Mouse (Mus musculus) forebrain, embryonic 13.5 days (tissue): ENCODE measurements around the gene Glrb. TPM values are rescaled to one million over a fixed set of nuclear protein-coding genes. Genes with fewer than 3 reads are reported as not detected.

Experiments used
- ATAC-seq: fragments of 200-750 bp; cut with Nextera tagmentation; 2 replicates; pipeline ENCODE4 v1.8.0; 2017
- H3K27ac ChIP-seq: fragments of 300-500 bp; sonication (generic); 2 replicates; pipeline ENCODE4 v1.5.1; 2015; ENCODE audit warnings: inconsistent platforms, mild to moderate bottlenecking, moderate library complexity
- H3K27me3 ChIP-seq: fragments of 300-500 bp; sonication (generic); 2 replicates; pipeline ENCODE4 v1.6.1; 2015; ENCODE audit warnings: mild to moderate bottlenecking, inconsistent platforms
- H3K36me3 ChIP-seq: fragments of 300-500 bp; sonication (generic); 2 replicates; pipeline ENCODE4 v1.6.1; 2015; ENCODE audit warnings: mild to moderate bottlenecking, inconsistent platforms; ENCODE audit not compliant: poor library complexity, severe bottlenecking
- H3K4me1 ChIP-seq: fragments of 300-500 bp; sonication (generic); 2 replicates; pipeline ENCODE4 v1.6.1; 2015; ENCODE audit warnings: inconsistent platforms
- H3K4me2 ChIP-seq: fragments of 300-500 bp; sonication (generic); 2 replicates; pipeline ENCODE4 v1.6.1; 2015; ENCODE audit warnings: inconsistent platforms, mild to moderate bottlenecking, moderate library complexity
- H3K4me3 ChIP-seq: fragments of 300-500 bp; sonication (generic); 2 replicates; pipeline ENCODE4 v1.5.1; 2015; ENCODE audit warnings: mild to moderate bottlenecking, inconsistent platforms
- H3K9ac ChIP-seq: fragments of 300-500 bp; sonication (generic); 2 replicates; pipeline ENCODE4 v1.6.1; 2015; ENCODE audit warnings: mild to moderate bottlenecking, inconsistent platforms
- H3K9me3 ChIP-seq: fragments of 300-500 bp; sonication (generic); replicated peaks from 2 replicates; pipeline ENCODE4 v1.6.1; 2016; ENCODE audit warnings: inconsistent platforms
- WGBS: fragments of 180-500 bp; shearing (Covaris S2); methylation state at CpG from one replicate; pipeline ENCODE4 v1.1.7; 2015; 5-methylcytosine and 5-hydroxymethylcytosine counted together
- polyA plus RNA-seq: library from polyadenylated mRNA; unstranded; fragments of >200 nt; fragmentation: Nextera tagmentation; extraction: Ambion mirVana; gene quantifications from 2 replicates; pipeline ENCODE4 v1.2.1, GENCODE M21; 2015

Gene Glrb
- polyA plus RNA-seq = 18.3 and 18.9 TPM in 2 replicates

DNA sequence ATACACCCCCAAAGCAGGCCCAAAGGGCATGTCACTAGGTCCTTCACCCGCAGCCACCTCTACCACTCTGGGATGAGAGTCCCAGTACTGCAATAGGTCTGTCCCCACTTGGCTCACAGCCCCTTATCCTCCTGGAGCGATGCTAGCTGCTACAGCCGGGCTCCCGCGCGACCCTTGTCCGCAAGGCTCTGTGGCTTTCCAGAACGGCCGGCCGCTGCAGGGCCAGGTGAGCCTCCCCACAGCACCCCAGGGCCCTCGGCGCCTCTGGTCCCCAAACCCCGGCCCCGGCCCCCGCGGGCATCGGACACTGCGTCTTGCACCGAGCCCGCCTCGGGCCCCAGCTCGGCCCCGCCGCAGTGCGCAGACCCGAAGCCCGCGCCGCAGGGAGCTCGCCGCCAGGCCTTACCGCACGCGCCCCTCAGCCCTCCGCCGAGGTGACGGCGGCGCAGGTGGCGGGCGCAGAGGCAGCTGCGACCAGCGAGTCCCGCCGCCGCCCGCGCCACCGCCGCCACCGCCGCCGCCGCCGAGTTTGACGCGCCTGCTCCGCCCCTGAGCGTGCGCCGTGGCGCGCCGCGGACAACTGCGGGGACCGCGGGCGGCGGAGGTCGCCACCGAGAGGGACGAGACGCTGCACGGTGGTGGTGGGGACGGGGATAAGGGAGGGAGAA is at the start of gene Glrb:
Gene Glrb (minus strand): TSS at position 550 of the 668 bp plus-strand sequence.
- H3K4me2 ChIP-seq = peak within 1 kb of the TSS; percentile 79
- H3K27ac ChIP-seq = peak within 1 kb of the TSS; percentile 57
- no peaks in the 10 kb centered on the region for H3K27me3 ChIP-seq
- peak within 1 kb of the TSS; percentile 91 for H3K9ac ChIP-seq
- H3K4me1 ChIP-seq = peaks cover 10% of the 10 kb centered on the region; the same call in 1 of the 2 replicates
- H3K4me3 ChIP-seq = peak within 1 kb of the TSS; percentile 77
- ATAC-seq = peak; percentile 96
- H3K9me3 ChIP-seq = no peaks in the 10 kb centered on the region
- H3K36me3 ChIP-seq = no peaks in the 10 kb centered on the region
- under 1% methylated on average over 68 of the region's 76 CpGs for WGBS

- Histone ChIP-seq H3K27me3 (no peaks in the 10 kb centered on the region), H3K36me3 (no peaks in the 10 kb centered on the region), H3K4me3 (no peak overlapping the region), H3K27ac (no peak overlapping the region), H3K9me3 (no peaks in the 10 kb centered on the region), H3K4me2 (no peak overlapping the region), H3K9ac (no peak overlapping the region), H3K4me1 (no peaks in the 10 kb centered on the region)
- ATAC-seq = no peak
Measured at GRCm38 (mm10) chr3:80959965-80960364, 46.5 kb upstream of the Glrb start.

- Histone ChIP-seq H3K36me3 (no peaks in the 10 kb centered on the region), H3K4me3 (no peak overlapping the region)
Measured at GRCm38 (mm10) chr3:80958591-80958990, 45.1 kb upstream of the Glrb start.

GRCm38 (mm10) chr3:80913779-80914284 is 372 bp upstream of the Glrb start:
- Histone ChIP-seq H3K4me3 (peak overlapping the region; percentile 77), H3K27me3 (no peaks in the 10 kb centered on the region), H3K9ac (peak overlapping the region; percentile 91), H3K9me3 (no peaks in the 10 kb centered on the region), H3K4me2 (peak overlapping the region; percentile 79), H3K4me1 (peaks cover 10% of the 10 kb centered on the region; the same call in 1 of the 2 replicates), H3K27ac (no peak overlapping the region), H3K36me3 (no peaks in the 10 kb centered on the region)
- peak; percentile 33 for ATAC-seq
- WGBS = 22% methylated on average over 6 of the region's 6 CpGs

More at GRCm38 (mm10) chr3:80958591-80958990, 45.1 kb upstream of the Glrb start:
- WGBS = 52% methylated on average over 1 of the region's 1 CpGs
- no peak overlapping the region for H3K4me2 ChIP-seq
- H3K4me1 ChIP-seq = no peaks in the 10 kb centered on the region
- H3K27me3 ChIP-seq = no peaks in the 10 kb centered on the region
- H3K9me3 ChIP-seq = no peaks in the 10 kb centered on the region
- ATAC-seq = peak; percentile 89
- H3K9ac ChIP-seq = no peak overlapping the region
- H3K27ac ChIP-seq = no peak overlapping the region

DNA sequence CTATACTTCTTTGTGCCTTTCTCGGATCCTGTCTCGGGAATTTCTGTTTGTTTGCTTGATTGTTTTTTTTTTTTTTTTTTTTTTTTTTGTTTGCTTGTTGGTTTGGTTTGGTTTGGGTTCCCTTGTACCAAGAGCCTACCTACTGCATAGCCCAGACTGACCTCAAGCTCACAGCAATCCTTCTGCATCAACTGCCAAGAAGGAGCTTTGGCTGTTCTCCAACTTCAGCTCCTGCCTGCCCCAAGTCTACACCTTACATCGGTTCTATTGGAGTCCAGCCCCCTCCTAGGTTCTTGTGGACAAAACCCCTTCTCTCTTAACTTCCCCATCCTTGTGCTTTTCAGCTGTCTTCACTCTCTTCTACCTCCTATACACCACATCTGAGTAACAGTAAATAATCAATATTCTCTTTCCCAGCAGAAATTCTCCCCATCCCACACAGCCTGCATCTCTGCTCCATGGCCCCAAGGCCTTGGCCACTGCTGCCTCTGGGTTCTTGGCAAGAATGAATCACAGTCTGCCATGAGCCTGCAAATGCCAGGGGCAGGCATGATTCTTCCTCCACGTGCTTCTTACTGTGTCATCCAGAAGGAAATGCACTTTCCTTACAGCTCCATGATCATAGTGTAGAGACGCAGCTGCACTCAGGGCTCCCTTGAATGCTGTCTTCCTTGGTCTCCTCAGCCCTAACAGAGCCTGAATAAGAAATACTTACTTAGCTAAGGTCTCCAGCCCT is 18.5 kb downstream of the Glrb start:
- Histone ChIP-seq H3K4me1 (no peaks in the 10 kb centered on the region), H3K4me2 (no peak overlapping the region), H3K4me3 (no peak overlapping the region), H3K36me3 (no peaks in the 10 kb centered on the region), H3K27me3 (no peaks in the 10 kb centered on the region), H3K27ac (no peak overlapping the region), H3K9ac (no peak overlapping the region), H3K9me3 (no peaks in the 10 kb centered on the region)
- ATAC-seq = no peak
- WGBS = 82% methylated on average over 5 of the region's 5 CpGs

DNA sequence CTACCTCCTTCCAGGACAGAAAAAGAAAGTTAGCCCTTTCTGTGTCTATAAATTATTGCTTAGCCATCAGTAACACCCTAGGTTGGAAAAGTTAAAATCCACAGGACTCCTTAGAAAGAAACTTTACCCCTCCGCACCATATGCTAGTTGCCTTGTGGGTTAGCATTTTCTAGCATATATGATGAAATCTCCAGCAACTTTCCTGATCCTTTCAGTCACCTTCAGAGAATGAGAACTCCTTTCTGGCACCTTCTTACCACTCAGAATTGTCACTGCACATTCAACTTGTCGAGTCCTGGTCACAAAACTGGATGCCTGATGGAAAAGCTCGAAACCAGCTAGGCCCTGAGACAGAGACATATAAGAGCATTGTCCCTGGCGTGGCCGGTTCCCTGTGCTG is 19.1 kb downstream of the Glrb start:
- no peak overlapping the region for H3K9ac ChIP-seq
- H3K27me3 ChIP-seq = no peaks in the 10 kb centered on the region
- no peaks in the 10 kb centered on the region for H3K36me3 ChIP-seq
- H3K4me2 ChIP-seq = no peak overlapping the region
- no peaks in the 10 kb centered on the region for H3K4me1 ChIP-seq
- ATAC-seq = no peak
- 97% methylated on average over 5 of the region's 5 CpGs for WGBS
- no peak overlapping the region for H3K27ac ChIP-seq
- H3K9me3 ChIP-seq = no peaks in the 10 kb centered on the region
- no peak overlapping the region for H3K4me3 ChIP-seq

- 74% methylated on average over 4 of the region's 4 CpGs for WGBS
- ATAC-seq = peak; percentile 33; the same call in 1 of the 2 replicates
- Histone ChIP-seq H3K4me2 (no peak overlapping the region), H3K27ac (no peak overlapping the region), H3K9ac (no peak overlapping the region), H3K9me3 (no peaks in the 10 kb centered on the region), H3K4me3 (no peak overlapping the region), H3K4me1 (no peaks in the 10 kb centered on the region), H3K36me3 (no peaks in the 10 kb centered on the region), H3K27me3 (no peaks in the 10 kb centered on the region)
Measured at GRCm38 (mm10) chr3:80893055-80893690, 20.3 kb downstream of the Glrb start.

DNA sequence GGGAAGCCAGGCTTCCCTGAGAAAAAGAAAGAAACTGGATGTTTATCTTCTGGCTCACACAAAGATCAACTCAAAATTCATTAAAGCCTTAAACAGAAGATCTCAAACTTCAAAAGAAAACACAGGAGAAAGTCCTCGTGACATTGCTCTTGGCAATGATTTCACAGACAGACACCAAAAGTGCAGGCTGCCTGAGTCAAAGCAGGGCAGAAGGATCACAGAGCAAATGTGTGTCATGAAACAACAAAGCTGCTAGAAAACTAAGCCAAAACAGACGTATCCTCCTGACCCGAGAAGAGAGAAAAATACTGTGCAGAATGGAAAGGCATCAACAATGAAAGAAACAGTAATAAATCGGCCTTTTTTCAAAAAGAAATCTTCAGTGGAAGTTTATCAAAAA is 22.4 kb downstream of the Glrb start:
- H3K4me1 ChIP-seq = no peaks in the 10 kb centered on the region
- H3K4me3 ChIP-seq = no peak overlapping the region
- H3K36me3 ChIP-seq = no peaks in the 10 kb centered on the region
- H3K27ac ChIP-seq = no peak overlapping the region
- no peaks in the 10 kb centered on the region for H3K9me3 ChIP-seq
- H3K4me2 ChIP-seq = no peak overlapping the region
- 60% methylated on average over 4 of the region's 4 CpGs for WGBS
- H3K9ac ChIP-seq = no peak overlapping the region
- ATAC-seq = no peak
- no peaks in the 10 kb centered on the region for H3K27me3 ChIP-seq

DNA sequence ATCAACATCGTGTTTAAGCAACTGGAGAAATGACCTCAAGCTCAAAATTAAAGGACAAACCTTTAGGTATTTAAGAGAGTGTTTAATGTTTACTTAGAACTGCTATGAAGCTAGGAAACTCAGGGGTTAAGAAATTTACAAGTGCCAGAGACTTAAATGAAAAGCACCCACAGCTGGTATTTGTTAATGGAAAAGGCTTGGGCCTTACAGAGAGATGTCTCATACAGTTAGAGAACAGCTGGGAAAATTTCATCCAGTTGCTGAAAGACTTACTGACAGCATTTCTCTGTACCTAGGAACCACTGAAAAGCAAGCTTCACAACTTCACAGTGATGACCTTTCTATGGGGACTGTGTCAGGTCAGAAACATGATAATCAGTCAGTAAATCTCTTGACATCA is 28.3 kb downstream of the Glrb start:
- 90% methylated on average over 1 of the region's 1 CpGs for WGBS
- H3K9me3 ChIP-seq = no peaks in the 10 kb centered on the region
- H3K4me3 ChIP-seq = no peak overlapping the region
- no peak overlapping the region for H3K4me2 ChIP-seq
- H3K9ac ChIP-seq = no peak overlapping the region
- no peaks in the 10 kb centered on the region for H3K4me1 ChIP-seq
- H3K27me3 ChIP-seq = no peaks in the 10 kb centered on the region
- no peak overlapping the region for H3K27ac ChIP-seq
- H3K36me3 ChIP-seq = peaks cover 7% of the 10 kb centered on the region; the same call in 1 of the 2 replicates
- no peak for ATAC-seq

GRCm38 (mm10) chr3:80883601-80884000 is 29.9 kb downstream of the Glrb start:
- Histone ChIP-seq H3K9ac (no peak overlapping the region), H3K36me3 (peaks cover 7% of the 10 kb centered on the region; the same call in 1 of the 2 replicates), H3K4me2 (no peak overlapping the region), H3K27ac (no peak overlapping the region), H3K4me3 (no peak overlapping the region), H3K27me3 (no peaks in the 10 kb centered on the region), H3K9me3 (no peaks in the 10 kb centered on the region), H3K4me1 (0 out of 2 replicates have a peak, but pooled peaks cover 2% of the 10 kb centered on the region)
- ATAC-seq = no peak
- 86% methylated on average over 6 of the region's 6 CpGs for WGBS

DNA sequence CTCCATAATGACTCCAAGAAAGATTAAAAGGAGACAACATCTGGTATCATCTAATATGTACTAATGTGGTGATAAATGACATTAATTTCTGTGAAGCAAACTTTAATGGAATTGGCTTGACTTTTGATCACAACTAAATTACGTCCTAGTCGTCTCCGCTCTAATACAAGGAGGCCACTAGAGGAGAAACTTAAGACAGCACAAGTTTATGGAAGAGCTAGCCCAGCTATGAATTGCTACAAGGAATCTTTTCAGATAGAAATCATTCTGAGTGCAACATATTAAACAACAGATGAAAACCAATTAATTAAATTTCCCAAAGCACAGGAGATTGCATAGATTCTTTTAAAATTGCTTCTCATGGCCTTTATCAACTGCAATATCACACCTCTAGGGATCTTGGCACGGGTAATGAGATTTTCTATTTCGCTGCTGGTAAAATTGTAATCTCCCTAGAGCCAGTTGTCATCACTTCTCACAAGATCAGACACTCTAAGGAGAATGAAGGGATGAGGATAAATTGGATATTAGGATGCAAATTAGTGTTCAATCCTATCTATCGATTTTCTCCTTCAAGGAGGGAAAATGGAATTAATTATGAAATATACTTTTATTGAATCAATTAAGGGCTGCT is 32.7 kb downstream of the Glrb start:
- 0 out of 2 replicates have a peak, but pooled peaks cover 4% of the 10 kb centered on the region for H3K4me1 ChIP-seq
- WGBS = 80% methylated on average over 6 of the region's 6 CpGs
- peak; percentile 27; the same call in 1 of the 2 replicates for ATAC-seq

More for the DNA sequence above, 32.7 kb downstream of the Glrb start:
- H3K27ac ChIP-seq = no peak overlapping the region
- no peak overlapping the region for H3K9ac ChIP-seq
- no peak overlapping the region for H3K4me3 ChIP-seq
- H3K9me3 ChIP-seq = no peaks in the 10 kb centered on the region
- H3K36me3 ChIP-seq = peaks cover 7% of the 10 kb centered on the region; the same call in 1 of the 2 replicates
- no peaks in the 10 kb centered on the region for H3K27me3 ChIP-seq
- H3K4me2 ChIP-seq = no peak overlapping the region
